Mouse (Mus musculus) lung, adult 2 months (tissue): ENCODE data around the gene Myct1. TPM values are rescaled to one million over a fixed set of nuclear protein-coding genes. Genes with fewer than 3 reads are reported as not detected.

Source experiments
- DNase-seq: peaks from one replicate; pipeline ENCODE4 v3.0.0; 2022
- H3K4me1 ChIP-seq: fragments of 200-500 bp; 2 replicates; pipeline ENCODE4 v1.6.1; 2011; ENCODE audit warnings: low read length; ENCODE audit not compliant: control insufficient read depth, insufficient read depth
- H3K4me3 ChIP-seq: fragments of 200-500 bp; replicated peaks from 2 replicates; pipeline ENCODE3; 2011; ENCODE audit warnings: low read depth, mild to moderate bottlenecking, control low read depth, low read length; ENCODE audit errors: extremely low read depth
- CTCF ChIP-seq: fragments of 200-500 bp; IDR thresholded peaks from 2 replicates; pipeline ENCODE4 v1.5.1; 2011; ENCODE audit warnings: mild to moderate bottlenecking, low read length, control low read depth; ENCODE audit not compliant: insufficient read depth
- POLR2A ChIP-seq: fragments of 200-500 bp; IDR thresholded peaks from 2 replicates; pipeline ENCODE4 v1.6.1; 2011; ENCODE audit warnings: low read depth, mild to moderate bottlenecking, control low read depth, low read length, borderline replicate concordance; ENCODE audit errors: extremely low read depth
- WGBS: fragments of 180-500 bp; shearing (Covaris S2); methylation state at CpG from one replicate; pipeline ENCODE4 v1.1.7; 2018; 5-methylcytosine and 5-hydroxymethylcytosine counted together
- polyA plus RNA-seq: library from polyadenylated mRNA; depleted of rRNA; stranded (reverse); fragments of >200 nt; gene quantifications from 2 replicates; pipeline ENCODE4 v1.2.3, GENCODE M21; 2012

Myct1 gene
- polyA plus RNA-seq, 1 experiment = 31.2 TPM

DNA sequence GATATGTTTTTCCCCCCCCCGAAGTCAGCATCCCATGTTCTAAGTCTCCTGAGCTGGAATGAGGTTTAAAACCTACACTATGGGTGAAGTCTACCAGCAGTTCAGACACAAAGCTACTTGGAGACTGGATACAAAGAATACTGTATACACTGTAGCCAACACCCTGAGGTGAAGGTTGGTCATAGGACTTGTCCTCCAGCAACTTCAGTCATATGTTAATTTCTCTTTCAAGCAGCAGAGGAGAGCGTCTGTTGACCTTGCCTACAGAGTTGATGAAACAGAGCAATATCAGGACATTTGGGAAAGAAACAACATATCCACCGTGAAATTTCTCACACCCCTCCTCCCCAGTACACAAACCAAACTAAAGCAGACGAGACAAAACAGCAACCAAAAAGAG is 33.0 kb upstream of the Myct1 start:
- no peak for TF ChIP-seq POLR2A
- TF ChIP-seq CTCF = no peak
- 76% methylated on average over 4 of the region's 4 CpGs for WGBS
- no peak for DNase-seq
- Histone ChIP-seq H3K4me1 (no peaks in the 10 kb centered on the region), H3K4me3 (no peak overlapping the region)

DNA sequence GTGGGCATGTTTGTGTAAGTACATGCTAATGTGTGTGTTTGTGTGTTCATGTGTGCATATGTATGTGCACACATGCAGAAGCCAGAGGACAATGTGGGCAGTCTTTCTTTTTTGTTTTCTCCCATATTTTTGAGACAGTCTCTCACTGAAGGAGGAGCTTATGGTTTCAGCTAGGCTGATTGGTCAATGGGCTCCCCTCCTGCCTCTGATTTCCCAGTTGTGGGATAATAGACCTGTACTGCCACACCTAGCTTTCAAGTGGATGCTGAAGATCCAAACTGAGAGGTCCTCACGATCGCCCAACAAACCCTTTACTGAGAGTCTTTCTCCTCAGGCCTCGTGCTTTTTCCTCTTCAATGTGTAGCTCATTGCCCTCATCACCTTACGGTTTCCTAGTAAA is 31.9 kb upstream of the Myct1 start:
- TF ChIP-seq POLR2A = no peak
- TF ChIP-seq CTCF = no peak
- 83% methylated on average over 4 of the region's 4 CpGs for WGBS

DNA sequence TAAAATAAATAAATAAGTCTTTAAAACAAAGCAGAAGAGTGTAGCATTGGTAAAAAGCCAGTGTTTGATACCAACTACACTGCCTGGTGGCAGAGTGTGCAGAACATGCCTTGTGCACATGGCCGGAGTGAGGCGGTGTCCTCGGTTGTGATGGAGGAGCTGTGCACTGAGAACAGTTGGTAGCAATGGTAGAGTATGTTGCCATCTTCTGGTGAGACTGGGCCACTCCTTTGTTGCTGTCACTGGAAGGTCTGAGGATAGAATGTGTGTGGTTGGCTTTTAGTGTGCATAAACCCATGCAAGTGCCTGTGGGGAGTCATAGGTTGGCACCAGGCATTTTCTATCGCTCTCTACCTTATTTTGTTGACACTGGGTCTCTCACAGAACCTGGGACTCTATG is 24.6 kb upstream of the Myct1 start:
- DNase-seq = no peak
- Histone ChIP-seq H3K4me3 (no peak overlapping the region), H3K4me1 (peaks cover 5% of the 10 kb centered on the region)
- 85% methylated on average over 4 of the region's 4 CpGs for WGBS
- no peak for TF ChIP-seq CTCF
- TF ChIP-seq POLR2A = no peak

More for the DNA sequence above, 31.9 kb upstream of the Myct1 start:
- no peak for DNase-seq
- H3K4me1 ChIP-seq = no peaks in the 10 kb centered on the region
- no peak overlapping the region for H3K4me3 ChIP-seq

DNA sequence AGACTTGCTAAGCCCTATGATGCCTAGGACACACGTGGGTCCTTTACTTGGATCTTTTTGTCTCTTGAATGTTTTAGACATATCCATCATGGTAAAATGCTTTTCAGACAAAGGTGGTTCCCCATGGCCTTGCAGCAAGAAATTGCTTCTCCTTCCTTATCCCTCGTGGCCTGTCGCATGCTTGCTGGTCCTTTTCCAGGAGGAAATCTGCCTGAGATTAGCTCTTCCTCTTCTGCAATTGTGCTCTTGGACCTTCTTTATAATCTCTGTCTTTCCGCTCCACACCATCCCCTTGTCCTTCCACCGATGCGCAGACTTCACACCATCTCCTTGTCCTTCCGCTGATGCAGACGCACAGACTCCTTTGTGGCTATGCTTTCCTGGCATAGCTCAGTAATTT is 23.5 kb upstream of the Myct1 start:
- peaks cover 5% of the 10 kb centered on the region for H3K4me1 ChIP-seq
- no peak for DNase-seq
- H3K4me3 ChIP-seq = no peak overlapping the region
- TF ChIP-seq CTCF = no peak
- no peak for TF ChIP-seq POLR2A
- 59% methylated on average over 8 of the region's 8 CpGs for WGBS

DNA sequence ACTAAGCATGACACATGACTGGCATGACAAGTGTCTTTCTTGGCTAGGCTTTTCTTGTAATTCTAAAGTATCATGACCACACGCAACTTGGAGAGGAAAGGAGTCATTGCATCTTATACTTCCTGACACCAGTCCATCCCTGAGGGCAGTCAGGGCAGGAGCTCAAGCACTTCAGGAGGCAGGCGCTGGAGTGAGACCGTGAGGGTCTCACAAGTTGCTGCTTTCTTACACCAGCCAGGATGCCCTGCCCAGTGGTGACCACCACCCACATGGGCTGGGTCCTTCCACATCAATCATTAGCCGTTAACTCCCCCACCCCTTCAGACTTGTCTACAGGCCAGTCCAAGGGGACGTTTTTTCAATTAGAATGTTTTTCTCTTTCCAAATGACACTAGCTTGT is 22.2 kb upstream of the Myct1 start:
- peaks cover 5% of the 10 kb centered on the region for H3K4me1 ChIP-seq
- 69% methylated on average over 5 of the region's 5 CpGs for WGBS
- no peak overlapping the region for H3K4me3 ChIP-seq
- no peak for TF ChIP-seq CTCF
- no peak for TF ChIP-seq POLR2A
- no peak for DNase-seq

DNA sequence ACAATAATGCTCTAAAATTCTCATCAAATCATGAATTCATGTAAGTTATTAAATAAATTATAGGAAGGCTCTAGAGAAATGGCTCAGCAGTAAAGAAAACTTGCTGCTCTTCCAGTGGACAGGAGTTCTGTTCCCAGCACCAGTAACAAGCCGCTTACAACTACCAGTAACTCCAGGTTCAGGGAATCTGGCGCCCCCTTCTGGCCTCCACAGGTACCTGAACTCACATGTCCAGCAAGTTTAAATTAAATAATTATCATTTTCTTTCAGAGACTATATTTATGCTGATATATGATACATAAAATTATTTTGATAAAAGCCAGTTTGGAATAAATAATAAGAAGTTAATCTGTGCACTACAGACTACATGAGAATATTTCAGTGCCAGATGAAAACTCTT is 20.2 kb upstream of the Myct1 start:
- DNase-seq = no peak
- Histone ChIP-seq H3K4me1 (peaks cover 5% of the 10 kb centered on the region; the same call in 1 of the 2 replicates), H3K4me3 (no peak overlapping the region)
- WGBS = 69% methylated on average over 2 of the region's 2 CpGs
- TF ChIP-seq CTCF (0 out of 2 replicates have a peak, but pooled peaks have one; percentile 6), POLR2A (no peak)

DNA sequence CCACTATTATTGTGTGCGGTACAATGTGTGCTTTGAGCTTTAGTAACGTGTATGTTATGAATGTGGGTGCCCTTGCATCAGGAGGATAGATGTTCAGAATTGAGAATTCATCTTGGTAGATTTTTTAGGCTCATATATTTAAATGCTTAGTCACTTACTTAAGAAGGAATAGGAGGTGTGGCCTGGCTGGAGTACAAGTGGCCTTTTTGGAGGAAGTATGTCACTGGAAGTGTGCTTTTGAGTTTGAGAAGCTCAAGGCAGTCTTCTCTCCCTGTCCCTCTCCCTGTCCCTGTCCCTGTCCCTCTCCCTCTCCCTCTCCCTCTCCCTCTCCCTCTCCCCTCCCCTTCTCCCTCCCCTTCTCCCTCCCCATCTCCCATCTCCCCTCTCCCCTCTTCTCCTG is 2.5 kb upstream of the Myct1 start:
- no peak for TF ChIP-seq POLR2A
- no peak for TF ChIP-seq CTCF
- DNase-seq = no peak
- H3K4me3 ChIP-seq = no peak overlapping the region
- WGBS = 87% methylated on average over 2 of the region's 2 CpGs
- H3K4me1 ChIP-seq = peaks cover 12% of the 10 kb centered on the region; the same call in 1 of the 2 replicates

DNA sequence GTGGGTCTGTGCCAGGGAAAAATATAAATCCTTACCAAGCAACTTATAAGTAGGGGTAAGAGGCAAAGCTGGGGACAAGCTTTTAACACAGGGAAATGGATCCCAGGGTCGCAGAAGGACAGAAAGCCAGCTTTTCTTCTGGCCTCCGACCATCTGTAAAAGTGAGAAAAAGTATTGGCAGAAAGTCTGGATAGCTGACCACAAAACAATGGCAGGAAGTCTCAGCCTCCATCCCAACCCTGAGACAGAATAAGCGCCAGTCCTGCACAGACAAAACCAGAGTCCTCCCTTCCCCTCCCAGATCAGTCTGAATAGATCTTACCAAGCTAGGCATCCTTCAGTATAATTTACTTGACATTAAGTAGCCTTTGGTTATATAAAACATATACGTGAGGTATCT is 1.6 kb upstream of the Myct1 start:
- 47% methylated on average over 4 of the region's 4 CpGs for WGBS
- Histone ChIP-seq H3K4me1 (peaks cover 12% of the 10 kb centered on the region; the same call in 1 of the 2 replicates), H3K4me3 (no peak overlapping the region)
- no peak for DNase-seq
- no peak for TF ChIP-seq CTCF
- TF ChIP-seq POLR2A = no peak

DNA sequence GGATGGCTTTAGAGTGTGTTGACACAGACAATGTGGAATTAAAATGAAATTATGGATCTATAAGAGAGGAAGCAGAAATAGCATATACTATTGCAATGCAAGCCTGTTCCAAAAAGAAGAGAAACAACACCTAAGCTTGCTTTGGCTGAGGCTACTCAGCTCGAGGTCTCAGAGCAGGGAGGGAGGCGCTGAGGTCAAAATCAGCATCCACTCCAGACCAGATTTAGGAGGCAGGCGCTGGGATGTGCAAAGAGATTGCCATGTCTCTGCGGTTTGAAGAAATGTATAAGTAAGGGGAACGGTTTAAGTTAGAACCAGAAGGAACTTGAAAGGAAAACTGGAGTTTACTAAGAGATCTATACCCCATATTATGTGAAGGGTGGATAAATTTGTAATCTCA is 882 bp downstream of the Myct1 start:
- TF ChIP-seq POLR2A (0 out of 2 replicates have a peak, but pooled peaks have one; percentile 23), CTCF (no peak)
- peaks cover 16% of the 10 kb centered on the region for H3K4me1 ChIP-seq
- DNase-seq = no peak
- 38% methylated on average over 5 of the region's 5 CpGs for WGBS
- H3K4me3 ChIP-seq = peak overlapping the region; percentile 58

DNA sequence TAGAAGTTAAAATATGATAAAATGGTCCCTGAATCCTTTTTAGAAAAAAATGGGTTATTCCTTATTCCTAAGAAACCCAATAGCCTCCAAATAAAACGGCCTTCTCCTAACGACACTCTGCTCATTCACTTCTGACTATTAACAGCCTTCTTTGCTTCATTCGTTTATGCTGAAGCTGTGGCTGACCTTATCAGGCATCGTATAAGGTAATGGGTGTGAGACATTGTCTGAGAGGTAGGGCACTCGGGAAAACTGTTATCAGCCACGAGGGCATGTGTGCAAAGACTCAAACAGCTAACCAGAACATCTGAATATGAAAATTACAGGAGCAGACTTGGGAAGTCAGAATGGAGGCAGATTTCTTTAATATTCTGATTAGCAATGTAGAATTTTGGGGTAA is 3.0 kb downstream of the Myct1 start:
- 28% methylated on average over 6 of the region's 6 CpGs for WGBS
- no peak for DNase-seq
- no peak for TF ChIP-seq POLR2A
- TF ChIP-seq CTCF = no peak
- Histone ChIP-seq H3K4me3 (peak overlapping the region; percentile 21), H3K4me1 (peaks cover 14% of the 10 kb centered on the region)
